Comparison of ENCODE assay signal across 7 mouse cellular contexts in the genomic region with DNA sequence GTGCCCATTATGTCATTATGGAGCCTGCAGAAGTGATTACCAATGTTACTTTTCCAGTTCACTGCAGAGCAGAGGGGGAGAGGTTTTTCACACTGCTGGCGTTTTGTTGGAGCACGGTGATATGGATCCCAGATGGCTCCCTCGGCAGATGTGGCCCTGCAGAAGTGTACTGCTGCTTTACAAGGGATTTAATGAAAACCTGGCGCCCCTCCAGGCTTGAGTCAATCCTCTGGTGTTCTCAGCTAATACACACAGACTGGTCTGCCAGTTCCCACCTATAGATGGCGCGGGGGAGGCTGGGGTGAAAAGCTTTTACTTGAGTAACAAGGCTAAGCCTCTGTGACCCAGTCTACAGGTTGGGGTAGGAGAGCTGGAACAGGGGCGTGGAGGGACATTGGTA.
DNase-seq lines count a peak whose midpoint lies in the region; ATAC-seq and TF ChIP-seq lines count a peak whose summit lies in the region.

No protein-coding gene starts in this region.

- H3K4me1 ChIP-seq in neural tube, embryonic 15.5 days = peaks cover 6% of the 10 kb centered on the region; the same call in 1 of the 2 replicates
- peaks cover 13% of the 10 kb centered on the region for H3K4me1 ChIP-seq in limb, embryonic 14.5 days (ENCODE audit: control insufficient read depth, insufficient read depth, low read length)

- no peak overlapping the region for H3K4me3 ChIP-seq in neural tube, embryonic 15.5 days (replicated peaks)
- no peak overlapping the region for H3K4me3 ChIP-seq in limb, embryonic 14.5 days (replicated peaks; ENCODE audit: low read length)

- peak; percentile 48 for DNase-seq in neural tube, embryonic 10.5 days (ENCODE audit: extremely low spot score, low spot score)
- DNase-seq in embryo, embryonic 11 days = peak; percentile 80
- DNase-seq in gastrocnemius, postnatal 14 days = peak; percentile 66
- DNase-seq in limb, embryonic 14.5 days (ENCODE audit: low spot score) = peak; percentile 91
- no peak for DNase-seq in layer of hippocampus, postnatal 14 days (ENCODE audit: low spot score in 2 of 2)

- H3K9me3 ChIP-seq in neural tube, embryonic 15.5 days (replicated peaks) = no peaks in the 10 kb centered on the region
- H3K9me3 ChIP-seq in limb, embryonic 14.5 days (ENCODE audit: control insufficient read depth, low read length) = no peaks in the 10 kb centered on the region

- no peaks in the 10 kb centered on the region for H3K36me3 ChIP-seq in neural tube, embryonic 15.5 days
- H3K36me3 ChIP-seq in limb, embryonic 14.5 days (ENCODE audit: control insufficient read depth, insufficient read depth, low read length) = no peaks in the 10 kb centered on the region

- intact Hi-C loops in gastrocnemius, postnatal 14 days (cut with DNase I; ENCODE audit: low total_unique reads) = no loop called here

- H3K27me3 ChIP-seq in neural tube, embryonic 15.5 days (replicated peaks) = no peaks in the 10 kb centered on the region
- no peaks in the 10 kb centered on the region for H3K27me3 ChIP-seq in limb, embryonic 14.5 days (ENCODE audit: control insufficient read depth, insufficient read depth, low read length)

- WGBS in neural tube, embryonic 15.5 days = 41% methylated on average over 7 of the region's 7 CpGs
- WGBS in limb, embryonic 14.5 days = 20% methylated on average over 7 of the region's 7 CpGs

- H3K27ac ChIP-seq in neural tube, embryonic 15.5 days (replicated peaks) = no peak overlapping the region
- H3K27ac ChIP-seq in limb, embryonic 14.5 days (replicated peaks; ENCODE audit: low read depth, low read length) = no peak overlapping the region

- no peak overlapping the region for H3K4me2 ChIP-seq in neural tube, embryonic 15.5 days
- no peak overlapping the region for H3K4me2 ChIP-seq in limb, embryonic 14.5 days (replicated peaks; ENCODE audit: low read depth, low read length, severe bottlenecking)

- H3K9ac ChIP-seq in neural tube, embryonic 15.5 days (replicated peaks) = no peak overlapping the region
- no peak overlapping the region for H3K9ac ChIP-seq in limb, embryonic 14.5 days (ENCODE audit: low read depth, low read length, severe bottlenecking)

- TF ChIP-seq POLR2A in limb, embryonic 14.5 days (IDR thresholded peaks at IDR 0.05; ENCODE audit: borderline replicate concordance, extremely low read depth, insufficient read depth, insufficient read length) = no peak

- no peak for ATAC-seq in neural tube, embryonic 15.5 days (ENCODE audit: low FRiP score)
- ATAC-seq in limb, embryonic 14.5 days (ENCODE audit: low FRiP score, low read depth) = peak; percentile 86
- no peak for ATAC-seq in erythroid progenitor cell, adult 5-6 weeks (replicated peaks; ENCODE audit: low FRiP score, poor library complexity, severe bottlenecking)

Comparison
In these comparisons a context has a peak if more than half of its experiments do, and no peak if none do; other contexts are left out.
1. DNase-seq: peak in neural tube, embryonic 10.5 days (single experiment), embryo, embryonic 11 days (single experiment), gastrocnemius, postnatal 14 days (single experiment) and limb, embryonic 14.5 days (single experiment); none in layer of hippocampus, postnatal 14 days (0 of 2).